Mouse (Mus musculus) forebrain, embryonic 14.5 days (tissue): ENCODE results near the gene Pcbp1. TPM values are rescaled to one million over a fixed set of nuclear protein-coding genes. Genes with fewer than 3 reads are reported as not detected.

Source experiments
- ATAC-seq: fragments of 200-750 bp; cut with Nextera tagmentation; 2 replicates; pipeline ENCODE4 v1.8.0; 2017; ENCODE audit warnings: mild to moderate bottlenecking, moderate library complexity
- DNase-seq: peaks from one replicate; pipeline ENCODE4 v3.0.0-alpha.2; 2015; ENCODE audit warnings: low spot score
- H3K27ac ChIP-seq: fragments of 300-500 bp; sonication (generic); 2 replicates; pipeline ENCODE4 v1.5.1; 2014; ENCODE audit warnings: low read depth, mild to moderate bottlenecking, control low read depth, low read length, moderate library complexity
- H3K27me3 ChIP-seq: fragments of 300-500 bp; sonication (generic); replicated peaks from 2 replicates; pipeline ENCODE4 v1.6.1; 2014; ENCODE audit warnings: low read length, control low read depth, mixed read lengths; ENCODE audit not compliant: control insufficient read depth, insufficient read depth
- H3K36me3 ChIP-seq: fragments of 300-500 bp; sonication (generic); 2 replicates; pipeline ENCODE4 v1.6.1; 2014; ENCODE audit warnings: low read length, control low read depth; ENCODE audit not compliant: control insufficient read depth, insufficient read depth
- H3K4me1 ChIP-seq: fragments of 300-500 bp; sonication (generic); 2 replicates; pipeline ENCODE4 v1.6.1; 2014; ENCODE audit warnings: antibody characterized with exemption, low read length, control low read depth; ENCODE audit not compliant: control insufficient read depth, insufficient read depth
- H3K4me2 ChIP-seq: fragments of 300-500 bp; sonication (generic); 2 replicates; pipeline ENCODE4 v1.6.1; 2014; ENCODE audit warnings: mild to moderate bottlenecking, control low read depth, low read length
- H3K4me3 ChIP-seq: fragments of 300-500 bp; sonication (generic); 2 replicates; pipeline ENCODE4 v1.5.1; 2014; ENCODE audit warnings: low read depth, low read length, control low read depth
- H3K9ac ChIP-seq: fragments of 300-500 bp; sonication (generic); 2 replicates; pipeline ENCODE4 v1.6.1; 2014; ENCODE audit warnings: mild to moderate bottlenecking, low read length, control low read depth, moderate library complexity
- H3K9me3 ChIP-seq: fragments of 300-500 bp; sonication (generic); replicated peaks from 2 replicates; pipeline ENCODE4 v1.6.1; 2016; ENCODE audit warnings: low read length, control low read depth, mixed read lengths; ENCODE audit not compliant: control insufficient read depth
- WGBS: fragments of 180-500 bp; shearing (Covaris S2); extraction: QIAGEN DNeasy Blood & Tissue Kit; methylation state at CpG from one replicate; pipeline ENCODE4 v1.1.7; 2014; 5-methylcytosine and 5-hydroxymethylcytosine counted together
- polyA plus RNA-seq: library from polyadenylated mRNA; unstranded; fragments of >200 nt; fragmentation: Nextera tagmentation; extraction: Ambion mirVana; gene quantifications from 2 replicates; pipeline ENCODE4 v1.2.1, GENCODE M21; 2014

Gene Pcbp1
- polyA plus RNA-seq, 1 experiment from 2014 or later, result 176 TPM

GRCm38 (mm10) chr6:86503513-86503912, 22.6 kb downstream of the Pcbp1 start:
- Histone ChIP-seq H3K4me3 (no peak overlapping the region), H3K9me3 (no peaks in the 10 kb centered on the region), H3K27me3 (no peaks in the 10 kb centered on the region), H3K4me1 (no peaks in the 10 kb centered on the region), H3K36me3 (no peaks in the 10 kb centered on the region), H3K4me2 (no peak overlapping the region), H3K9ac (no peak overlapping the region), H3K27ac (no peak overlapping the region)
- WGBS, result 83% methylated on average over 4 of the region's 4 CpGs
- ATAC-seq (no peak), DNase-seq (no peak)

GRCm38 (mm10) chr6:86499571-86500109, 26.5 kb downstream of the Pcbp1 start:
- WGBS, result 71% methylated on average over 5 of the region's 5 CpGs
- Histone ChIP-seq H3K4me1 (no peaks in the 10 kb centered on the region), H3K36me3 (no peaks in the 10 kb centered on the region), H3K4me3 (no peak overlapping the region), H3K9me3 (no peaks in the 10 kb centered on the region), H3K4me2 (no peak overlapping the region), H3K27me3 (no peaks in the 10 kb centered on the region), H3K27ac (no peak overlapping the region), H3K9ac (peak overlapping the region; percentile 13; the same call in 1 of the 2 replicates)
- no peak for DNase-seq
- ATAC-seq, result no peak

GRCm38 (mm10) chr6:86497942-86498732, 28.0 kb downstream of the Pcbp1 start:
- Histone ChIP-seq H3K27me3 (no peaks in the 10 kb centered on the region), H3K36me3 (no peaks in the 10 kb centered on the region), H3K9me3 (no peaks in the 10 kb centered on the region), H3K27ac (no peak overlapping the region), H3K4me2 (no peak overlapping the region), H3K9ac (no peak overlapping the region), H3K4me1 (no peaks in the 10 kb centered on the region), H3K4me3 (no peak overlapping the region)
- ATAC-seq (no peak), DNase-seq (no peak)
- 70% methylated on average over 11 of the region's 11 CpGs for WGBS

GRCm38 (mm10) chr6:86497071-86497815, 28.9 kb downstream of the Pcbp1 start:
- ATAC-seq, result no peak
- no peaks in the 10 kb centered on the region for H3K27me3 ChIP-seq
- H3K9ac ChIP-seq, result no peak overlapping the region
- no peak overlapping the region for H3K27ac ChIP-seq
- no peak overlapping the region for H3K4me2 ChIP-seq
- no peak for DNase-seq
- H3K4me3 ChIP-seq, result no peak overlapping the region
- no peaks in the 10 kb centered on the region for H3K36me3 ChIP-seq
- 32% methylated on average over 13 of the region's 13 CpGs for whole genome bisulfite sequencing
- H3K4me1 ChIP-seq, result no peaks in the 10 kb centered on the region
- H3K9me3 ChIP-seq, result no peaks in the 10 kb centered on the region

GRCm38 (mm10) chr6:86496585-86496984, 29.5 kb downstream of the Pcbp1 start:
- no peak for ATAC-seq
- no peak for DNase-seq
- H3K4me1 ChIP-seq, result no peaks in the 10 kb centered on the region
- WGBS, result 66% methylated on average over 5 of the region's 5 CpGs
- no peaks in the 10 kb centered on the region for H3K27me3 ChIP-seq
- no peaks in the 10 kb centered on the region for H3K9me3 ChIP-seq
- H3K9ac ChIP-seq, result no peak overlapping the region
- H3K27ac ChIP-seq, result no peak overlapping the region
- no peaks in the 10 kb centered on the region for H3K36me3 ChIP-seq
- no peak overlapping the region for H3K4me2 ChIP-seq
- H3K4me3 ChIP-seq, result no peak overlapping the region

GRCm38 (mm10) chr6:86496127-86496526, 30.0 kb downstream of the Pcbp1 start:
- no peak for DNase-seq
- no peak for ATAC-seq
- Histone ChIP-seq H3K27me3 (no peaks in the 10 kb centered on the region), H3K4me2 (no peak overlapping the region), H3K9me3 (no peaks in the 10 kb centered on the region), H3K36me3 (no peaks in the 10 kb centered on the region), H3K9ac (no peak overlapping the region), H3K27ac (no peak overlapping the region), H3K4me1 (no peaks in the 10 kb centered on the region), H3K4me3 (no peak overlapping the region)
- WGBS, result 87% methylated on average over 8 of the region's 8 CpGs

GRCm38 (mm10) chr6:86495661-86496060, 30.5 kb downstream of the Pcbp1 start:
- no peaks in the 10 kb centered on the region for H3K27me3 ChIP-seq
- H3K4me3 ChIP-seq, result no peak overlapping the region
- 36% methylated on average over 3 of the region's 3 CpGs for WGBS
- H3K9ac ChIP-seq, result no peak overlapping the region
- no peaks in the 10 kb centered on the region for H3K4me1 ChIP-seq
- no peak overlapping the region for H3K27ac ChIP-seq
- no peak for ATAC-seq
- no peak overlapping the region for H3K4me2 ChIP-seq
- H3K9me3 ChIP-seq, result no peaks in the 10 kb centered on the region
- no peaks in the 10 kb centered on the region for H3K36me3 ChIP-seq
- DNase-seq, result no peak

- WGBS, result 95% methylated on average over 7 of the region's 7 CpGs
- no peak overlapping the region for H3K9ac ChIP-seq
- H3K4me1 ChIP-seq, result no peaks in the 10 kb centered on the region
- no peak for DNase-seq
- ATAC-seq, result no peak
- no peaks in the 10 kb centered on the region for H3K9me3 ChIP-seq
- no peak overlapping the region for H3K4me2 ChIP-seq
- no peak overlapping the region for H3K27ac ChIP-seq
- H3K36me3 ChIP-seq, result no peaks in the 10 kb centered on the region
- no peaks in the 10 kb centered on the region for H3K27me3 ChIP-seq
- no peak overlapping the region for H3K4me3 ChIP-seq
These were observed 31.4 kb downstream of the Pcbp1 start for GRCm38 (mm10) chr6:86494767-86495166.
